Mouse (Mus musculus) kidney, postnatal 0 days (tissue): ENCODE results near the gene Arih2. TPM values are rescaled to one million over a fixed set of nuclear protein-coding genes. Genes with fewer than 3 reads are reported as not detected.
A peak's percentile ranks its signal among the peaks of the same experiment; 100 is the strongest.

Experiments used
- ATAC-seq: fragments of 200-750 bp; cut with Nextera tagmentation; replicated peaks from 2 replicates; pipeline ENCODE4 v1.8.0; 2017; ENCODE audit warnings: low read depth, moderate number of reproducible peaks, moderate TSS enrichment, moderate library complexity; ENCODE audit not compliant: low FRiP score
- DNase-seq: peaks from one replicate; pipeline ENCODE4 v3.0.0-alpha.2; 2016; ENCODE audit warnings: low spot score
- H3K27ac ChIP-seq: fragments of 300-500 bp; sonication (generic); 2 replicates; pipeline ENCODE4 v1.5.1; 2014; ENCODE audit warnings: mild to moderate bottlenecking
- H3K27me3 ChIP-seq: fragments of 300-500 bp; sonication (generic); 2 replicates; pipeline ENCODE4 v1.6.1; 2014; ENCODE audit warnings: low read length, mixed read lengths; ENCODE audit not compliant: insufficient read depth
- H3K36me3 ChIP-seq: fragments of 300-500 bp; sonication (generic); 2 replicates; pipeline ENCODE4 v1.6.1; 2014; ENCODE audit warnings: low read length, mixed read lengths; ENCODE audit not compliant: insufficient read depth
- H3K4me1 ChIP-seq: fragments of 300-500 bp; sonication (generic); replicated peaks from 2 replicates; pipeline ENCODE4 v1.6.1; 2014; ENCODE audit warnings: antibody characterized with exemption, low read length, mixed read lengths; ENCODE audit not compliant: insufficient read depth
- H3K4me2 ChIP-seq: fragments of 300-500 bp; sonication (generic); 2 replicates; pipeline ENCODE4 v1.6.1; 2014; ENCODE audit warnings: mild to moderate bottlenecking, low read length, moderate library complexity, mixed read lengths
- H3K4me3 ChIP-seq: fragments of 300-500 bp; sonication (generic); replicated peaks from 2 replicates; pipeline ENCODE4 v1.5.1; 2014; ENCODE audit warnings: low read depth, low read length
- H3K9ac ChIP-seq: fragments of 300-500 bp; sonication (generic); 2 replicates; pipeline ENCODE4 v1.6.1; 2014; ENCODE audit warnings: low read depth, low read length
- H3K9me3 ChIP-seq: fragments of 300-500 bp; sonication (generic); replicated peaks from 2 replicates; pipeline ENCODE4 v1.6.1; 2016; ENCODE audit warnings: low read length, inconsistent platforms, mixed read lengths
- CTCF ChIP-seq: IDR thresholded peaks from 2 replicates; pipeline ENCODE4 v1.5.1; 2016; ENCODE audit warnings: antibody characterized with exemption, low read depth, mild to moderate bottlenecking, moderate library complexity
- WGBS: fragments of 180-500 bp; shearing (Covaris S2); extraction: QIAGEN DNeasy Blood & Tissue Kit; methylation state at CpG from one replicate; pipeline ENCODE4 v1.1.7; 2014; 5-methylcytosine and 5-hydroxymethylcytosine counted together
- polyA plus RNA-seq: library from polyadenylated mRNA; unstranded; fragments of >200 nt; fragmentation: Nextera tagmentation; extraction: Ambion mirVana; gene quantifications from 2 replicates; pipeline ENCODE4 v1.2.1, GENCODE M21; 2015

The Arih2 gene
- 36.6 and 37.9 TPM in 2 replicates for polyA plus RNA-seq

DNA sequence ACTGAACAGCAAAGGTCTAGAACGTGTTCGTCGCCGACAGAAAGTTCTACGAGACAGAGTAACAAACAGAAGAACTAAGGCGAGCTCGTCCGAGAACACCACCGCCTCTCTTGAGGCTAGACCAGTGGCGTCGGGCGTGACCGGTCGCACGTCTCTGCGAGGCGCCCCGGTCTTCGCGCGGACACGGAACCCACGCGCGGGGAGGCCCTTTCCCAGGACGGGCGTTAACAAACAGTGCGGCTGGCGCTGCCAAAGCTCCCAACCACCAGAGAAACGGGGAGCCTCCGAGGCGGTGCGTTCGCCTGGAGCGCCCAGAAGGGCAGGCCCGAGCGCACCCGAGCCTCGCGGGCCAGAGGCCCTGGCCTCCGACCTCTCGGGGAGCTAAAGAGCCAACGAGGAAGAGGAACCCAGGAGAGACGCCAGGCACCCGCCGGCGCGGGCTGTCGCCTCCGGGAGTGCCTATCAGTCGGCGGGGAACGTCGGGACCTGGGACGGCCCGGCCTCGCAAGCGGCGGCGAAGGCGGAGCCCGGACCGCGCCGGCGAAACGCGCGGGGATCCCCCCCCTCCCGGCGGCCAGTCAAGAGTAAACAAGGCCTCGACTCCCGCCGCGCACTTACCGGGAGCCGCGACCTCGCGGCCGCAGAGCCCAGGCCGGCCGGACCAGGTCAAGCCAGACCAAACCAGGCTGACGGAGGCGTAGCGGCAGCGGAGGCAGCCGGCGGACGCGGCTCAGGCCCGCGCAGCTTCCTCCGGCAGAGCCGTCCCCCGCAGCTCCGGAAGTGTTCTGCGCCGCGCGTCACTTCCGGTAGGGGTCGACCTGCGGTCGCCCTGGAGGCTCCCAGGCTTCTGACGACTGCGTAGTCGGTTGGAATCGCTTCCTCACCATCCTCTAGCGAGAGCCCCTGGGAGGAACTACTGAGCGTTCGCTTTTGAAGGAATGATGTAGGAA is at the start of gene Arih2:
Gene Arih2 (minus strand): TSS at position 776 of the 950 bp plus-strand sequence.
- Histone ChIP-seq H3K27ac (peak within 1 kb of the TSS; percentile 97), H3K4me2 (peak within 1 kb of the TSS; percentile 79), H3K9me3 (no peaks in the 10 kb centered on the region), H3K4me3 (peak within 1 kb of the TSS; percentile 98), H3K4me1 (peaks cover 6% of the 10 kb centered on the region), H3K9ac (peak within 1 kb of the TSS; percentile 88), H3K36me3 (no peaks in the 10 kb centered on the region), H3K27me3 (no peaks in the 10 kb centered on the region)
- peak; percentile 98 for ATAC-seq
- under 1% methylated on average over 109 of the region's 112 CpGs for WGBS
- peak; percentile 96 for DNase-seq
- no peak for TF ChIP-seq CTCF

DNA sequence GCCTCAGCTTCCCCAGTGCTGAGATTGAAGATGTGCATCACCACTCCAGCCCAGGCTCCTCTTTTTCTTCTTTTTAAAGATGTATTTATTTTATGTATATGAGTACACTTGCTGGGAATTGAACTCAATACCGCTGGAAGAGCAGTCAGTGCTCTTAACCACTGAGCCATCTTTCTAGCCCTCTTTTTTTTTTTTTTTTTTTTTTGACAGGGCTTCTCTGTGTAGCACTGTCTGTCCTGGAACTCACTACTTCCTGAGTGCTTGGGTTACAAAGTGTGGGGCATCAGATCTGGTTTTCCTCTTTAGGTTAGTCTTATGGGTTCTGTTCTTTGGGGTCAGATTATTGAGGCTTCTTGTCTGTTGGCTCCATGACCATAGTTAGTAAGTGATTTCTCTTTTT is 45.3 kb upstream of the Arih2 start:
- ATAC-seq (no peak), DNase-seq (no peak)
- no peak for TF ChIP-seq CTCF
- no peak overlapping the region for H3K9ac ChIP-seq
- 81% methylated on average over 1 of the region's 1 CpGs for WGBS
- no peaks in the 10 kb centered on the region for H3K9me3 ChIP-seq
- H3K4me1 ChIP-seq: 0 out of 2 replicates have a peak, but pooled peaks cover 7% of the 10 kb centered on the region
- no peak overlapping the region for H3K27ac ChIP-seq
- H3K36me3 ChIP-seq: no peaks in the 10 kb centered on the region
- no peak overlapping the region for H3K4me2 ChIP-seq
- H3K27me3 ChIP-seq: no peaks in the 10 kb centered on the region
- no peak overlapping the region for H3K4me3 ChIP-seq

DNA sequence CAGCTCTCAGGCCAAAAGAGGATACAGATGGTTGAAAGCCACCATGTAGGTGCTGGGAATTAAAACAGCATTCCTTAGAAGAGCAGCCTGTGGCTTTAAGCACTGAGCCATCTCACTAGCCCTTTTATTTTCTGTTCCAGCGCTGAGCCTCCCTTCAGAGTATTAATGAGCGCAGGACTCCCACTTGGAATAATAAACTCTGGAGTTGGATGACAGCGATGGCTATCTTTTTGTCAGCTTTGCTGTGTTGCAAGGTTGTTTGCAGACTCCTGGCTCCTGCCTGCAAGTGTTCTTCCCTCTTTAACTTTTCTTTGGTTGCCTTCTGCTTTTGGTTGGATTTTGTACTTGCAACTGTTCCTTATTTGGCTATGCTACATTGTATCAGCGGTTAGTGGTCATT is 44.8 kb upstream of the Arih2 start:
- 46% methylated on average over 4 of the region's 4 CpGs for WGBS
- Histone ChIP-seq H3K27ac (no peak overlapping the region), H3K27me3 (no peaks in the 10 kb centered on the region), H3K4me3 (no peak overlapping the region; the same call in 1 of the 2 replicates), H3K4me2 (peak overlapping the region; percentile 97; the same call in 1 of the 2 replicates), H3K36me3 (no peaks in the 10 kb centered on the region), H3K4me1 (0 out of 2 replicates have a peak, but pooled peaks cover 7% of the 10 kb centered on the region), H3K9me3 (no peaks in the 10 kb centered on the region), H3K9ac (no peak overlapping the region)
- no peak for TF ChIP-seq CTCF
- ATAC-seq (no peak), DNase-seq (peak; percentile 34)

DNA sequence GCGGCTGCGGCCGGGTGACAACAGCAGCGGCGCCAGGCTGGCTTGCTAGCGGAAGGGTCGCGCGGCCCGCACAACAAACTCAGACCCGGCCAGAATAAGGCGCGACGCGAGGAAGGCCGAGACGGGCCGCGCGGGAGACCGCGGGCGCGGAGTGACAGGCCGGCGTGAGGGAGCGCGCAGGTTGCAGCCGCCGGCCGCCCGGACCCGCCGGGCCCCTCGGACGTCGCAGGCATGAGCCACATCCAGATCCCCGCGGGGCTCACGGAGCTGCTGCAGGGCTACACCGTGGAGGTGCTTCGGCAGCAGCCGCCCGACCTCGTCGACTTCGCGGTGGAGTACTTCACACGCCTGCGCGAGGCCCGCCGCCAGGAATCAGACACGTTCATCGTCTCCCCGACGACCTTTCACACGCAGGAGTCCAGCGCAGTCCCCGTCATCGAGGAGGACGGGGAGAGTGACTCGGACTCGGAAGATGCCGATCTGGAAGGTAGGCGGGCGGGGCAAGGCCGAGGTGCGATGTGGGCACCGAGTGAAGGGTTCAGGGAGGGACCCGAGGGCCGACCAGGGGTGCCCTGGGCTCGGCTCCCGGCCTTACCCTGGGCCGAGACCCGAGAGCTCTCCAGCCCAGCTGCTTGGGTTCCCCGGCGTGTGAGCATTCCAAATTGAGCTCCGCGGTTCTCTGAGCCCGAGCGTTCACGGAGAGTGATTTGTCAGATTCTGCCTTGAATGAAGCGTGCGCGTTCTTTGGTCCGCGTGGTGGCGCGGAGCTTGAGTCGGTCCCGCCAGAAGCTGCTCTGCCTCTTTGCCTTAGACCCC is 43.2 kb upstream of the Arih2 start:
- under 1% methylated on average over 82 of the region's 92 CpGs for WGBS

DNA sequence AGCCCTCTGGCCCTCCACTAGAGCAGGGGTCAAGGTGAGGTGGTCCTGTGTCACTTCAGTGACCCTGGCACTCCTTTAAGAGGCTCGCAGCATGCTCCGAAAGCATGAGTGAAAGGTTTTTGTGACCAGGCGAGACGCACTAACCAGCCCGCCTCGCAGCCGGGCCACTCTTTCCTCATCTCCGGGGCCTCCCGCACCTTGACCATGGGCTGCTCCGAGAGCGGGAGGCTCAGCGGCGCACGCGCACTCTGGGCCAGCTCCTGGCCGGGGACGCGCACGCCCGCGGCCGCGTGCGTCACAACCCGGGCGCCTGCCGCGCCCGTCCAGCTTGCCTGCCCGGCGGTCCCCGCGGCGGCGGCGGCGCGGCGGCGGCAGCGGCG is 42.6 kb upstream of the Arih2 start:
- Histone ChIP-seq H3K4me2 (peak overlapping the region; percentile 97), H3K4me1 (0 out of 2 replicates have a peak, but pooled peaks cover 7% of the 10 kb centered on the region), H3K27ac (peak overlapping the region; percentile 70; the same call in 1 of the 2 replicates), H3K27me3 (no peaks in the 10 kb centered on the region), H3K4me3 (peak overlapping the region; percentile 75), H3K9ac (peak overlapping the region; percentile 89), H3K36me3 (no peaks in the 10 kb centered on the region), H3K9me3 (no peaks in the 10 kb centered on the region)
- no peak for TF ChIP-seq CTCF
- DNase-seq (peak; percentile 91), ATAC-seq (peak; percentile 92)
- WGBS: under 1% methylated on average over 22 of the region's 42 CpGs

More for the DNA sequence above, 43.2 kb upstream of the Arih2 start:
- Histone ChIP-seq H3K4me1 (0 out of 2 replicates have a peak, but pooled peaks cover 7% of the 10 kb centered on the region), H3K36me3 (no peaks in the 10 kb centered on the region), H3K9me3 (no peaks in the 10 kb centered on the region), H3K27me3 (no peaks in the 10 kb centered on the region), H3K4me2 (peak overlapping the region; percentile 97), H3K4me3 (peak overlapping the region; percentile 75), H3K9ac (peak overlapping the region; percentile 89), H3K27ac (peak overlapping the region; percentile 70)
- ATAC-seq (peak; percentile 68), DNase-seq (peak; percentile 82)
- TF ChIP-seq CTCF: peak; percentile 30; the same call in 1 of the 2 replicates

DNA sequence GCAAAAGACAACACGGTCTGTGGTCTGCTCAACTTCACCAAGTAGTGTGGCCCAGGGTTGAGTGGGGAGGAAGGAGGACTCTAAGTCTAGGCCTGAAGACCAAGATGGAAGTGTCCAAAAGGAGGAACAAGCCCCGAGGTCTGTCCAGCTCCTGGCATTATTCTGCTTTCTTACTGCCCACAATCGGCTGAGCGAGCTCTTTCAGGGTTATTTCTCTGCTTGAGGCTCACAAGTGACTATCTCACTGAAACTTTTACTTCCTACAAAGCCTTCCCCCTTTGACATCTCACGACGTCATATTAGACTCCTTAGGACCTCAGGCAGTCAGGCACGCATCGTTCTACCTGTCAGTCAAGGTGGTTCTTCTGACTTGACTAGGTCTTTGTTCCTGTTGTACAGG is 42.2 kb upstream of the Arih2 start:
- H3K27ac ChIP-seq: peak overlapping the region; percentile 70; the same call in 1 of the 2 replicates
- WGBS: 63% methylated on average over 8 of the region's 8 CpGs
- ATAC-seq: no peak

More for the DNA sequence above, 42.2 kb upstream of the Arih2 start:
- Histone ChIP-seq H3K4me3 (peak overlapping the region; percentile 75), H3K4me2 (peak overlapping the region; percentile 97), H3K36me3 (no peaks in the 10 kb centered on the region), H3K9me3 (no peaks in the 10 kb centered on the region), H3K27me3 (no peaks in the 10 kb centered on the region), H3K9ac (peak overlapping the region; percentile 89), H3K4me1 (0 out of 2 replicates have a peak, but pooled peaks cover 7% of the 10 kb centered on the region)
- DNase-seq: no peak
- TF ChIP-seq CTCF: no peak
